8 mouse cellular contexts compared by ENCODE assay signal in the genomic region with DNA sequence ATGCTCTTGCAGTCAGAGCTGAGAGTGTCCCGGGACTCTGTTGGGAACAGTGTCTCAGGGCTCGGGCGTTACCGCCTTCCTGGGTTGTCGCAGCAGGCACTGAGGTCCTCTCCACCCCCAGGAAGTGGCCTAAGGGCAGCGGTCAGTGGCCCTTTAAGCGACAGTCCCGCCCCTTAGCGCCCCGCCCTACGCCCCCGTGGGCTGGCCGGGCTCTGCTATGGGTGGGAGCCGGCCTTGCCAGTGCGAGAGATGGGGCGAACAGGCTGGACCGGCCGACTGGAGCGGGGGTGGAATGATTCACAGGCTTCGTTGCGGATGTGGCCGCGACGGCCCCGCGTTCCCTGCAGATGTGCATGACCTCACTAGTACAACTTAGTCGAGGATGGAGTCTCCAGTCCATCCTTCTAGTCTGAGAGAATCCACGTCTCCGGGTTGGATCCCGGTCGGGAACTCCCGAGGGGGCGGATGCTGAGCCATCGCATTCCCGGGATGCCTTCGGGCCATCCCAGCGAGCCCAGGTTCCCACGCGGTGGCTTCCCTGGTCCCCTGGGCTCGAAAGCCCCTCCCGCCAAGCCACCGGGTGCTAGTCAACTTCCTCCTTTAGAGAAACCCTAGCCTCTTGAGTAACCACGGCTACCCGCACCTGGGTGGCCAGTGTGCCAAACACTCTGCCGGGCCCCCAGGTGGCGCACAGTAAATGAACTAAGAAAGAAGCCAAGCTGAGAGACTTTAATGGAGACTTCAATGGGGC. TPM values are rescaled to one million over a fixed set of nuclear protein-coding genes. Genes with fewer than 3 reads are reported as not detected.
DNase-seq lines count a peak whose midpoint lies in the region; ATAC-seq and TF ChIP-seq lines count a peak whose summit lies in the region.

A gene (minus strand): TSS at position 554 of the 751 bp plus-strand sequence.

- no peak within 1 kb of the TSS for H3K27ac ChIP-seq in ES-E14 (ENCODE audit: insufficient read depth, low read depth, low read length, poor library complexity, severe bottlenecking)
- no peak within 1 kb of the TSS; the same call in 1 of the 2 replicates for H3K27ac ChIP-seq in cerebellum, adult 2 months (ENCODE audit: insufficient read depth, low read length)
- H3K27ac ChIP-seq in forebrain, embryonic 15.5 days (replicated peaks), result 0 out of 2 replicates have a peak within 1 kb of the TSS, but pooled peaks have one; percentile 20
- H3K27ac ChIP-seq in lung, embryonic 15.5 days, result peak within 1 kb of the TSS; percentile 94

- H3K4me1 ChIP-seq in ES-E14 (ENCODE audit: control insufficient read depth in 2 of 2, insufficient read depth in 2 of 2, low read length in 2 of 2, poor library complexity in 1 of 2), result peaks cover 4 to 26% of the 10 kb centered on the region in 2 experiments; a peak in 3 of 4 replicates
- no peaks in the 10 kb centered on the region for H3K4me1 ChIP-seq in cerebellum, adult 2 months (ENCODE audit: control insufficient read depth, insufficient read depth, low read length)
- H3K4me1 ChIP-seq in forebrain, embryonic 15.5 days, result peaks cover 17% of the 10 kb centered on the region
- peaks cover 64% of the 10 kb centered on the region for H3K4me1 ChIP-seq in lung, embryonic 15.5 days

- H3K4me2 ChIP-seq in forebrain, embryonic 15.5 days (replicated peaks), result peak within 1 kb of the TSS; percentile 56
- H3K4me2 ChIP-seq in lung, embryonic 15.5 days, result peak within 1 kb of the TSS; percentile 78

- in situ Hi-C loops in ES-E14 (cut with MboI; ENCODE audit: low sequenced_read_pairs in 2 of 2, unreplicated experiment in 2 of 2), result no loop called here

- intact Hi-C loops in heart, postnatal 14 days (cut with DNase I), result loop anchor here (2.0 kb wide), 2 partner anchors 40 to 68 kb away; a partner anchor contains a TSS

- under 1% methylated on average over 46 of the region's 46 CpGs for WGBS in cerebellum, adult 2 months
- under 1% methylated on average over 46 of the region's 46 CpGs for WGBS in forebrain, embryonic 15.5 days
- WGBS in lung, embryonic 15.5 days, result 0% methylated on average over 46 of the region's 46 CpGs

- peak; percentile 68; the same call in 1 of the 2 replicates for TF ChIP-seq POLR2A in cerebellum, adult 2 months (IDR thresholded peaks at IDR 0.05; ENCODE audit: borderline replicate concordance, insufficient read depth, low read length)

- no peak for TF ChIP-seq CTCF in cerebellum, adult 2 months (IDR thresholded peaks at IDR 0.05; ENCODE audit: borderline replicate concordance, insufficient read depth, low read depth, low read length)

- H3K9me3 ChIP-seq in ES-E14 (ENCODE audit: control insufficient read depth, insufficient read depth, low read depth, low read length), result no peaks in the 10 kb centered on the region
- no peaks in the 10 kb centered on the region for H3K9me3 ChIP-seq in forebrain, embryonic 15.5 days
- H3K9me3 ChIP-seq in lung, embryonic 15.5 days, result no peaks in the 10 kb centered on the region

- peak within 1 kb of the TSS; percentile 51 to 68 for H3K4me3 ChIP-seq in ES-E14 (ENCODE audit: insufficient read depth in 1 of 2, low read depth in 1 of 2, low read length in 2 of 2, poor library complexity in 1 of 2, severe bottlenecking in 1 of 2)
- H3K4me3 ChIP-seq in cerebellum, adult 2 months (replicated peaks; ENCODE audit: insufficient read depth, low read depth, low read length), result peak within 1 kb of the TSS; percentile 57
- H3K4me3 ChIP-seq in forebrain, embryonic 15.5 days, result peak within 1 kb of the TSS; percentile 36
- peak within 1 kb of the TSS; percentile 51 for H3K4me3 ChIP-seq in lung, embryonic 15.5 days

- peak within 1 kb of the TSS; percentile 35 for H3K9ac ChIP-seq in ES-E14 (ENCODE audit: insufficient read depth, low read depth, low read length, poor library complexity, severe bottlenecking)
- H3K9ac ChIP-seq in forebrain, embryonic 15.5 days (replicated peaks), result peak within 1 kb of the TSS; percentile 40
- peak within 1 kb of the TSS; percentile 51 for H3K9ac ChIP-seq in lung, embryonic 15.5 days

- H3K36me3 ChIP-seq in ES-E14 (ENCODE audit: control insufficient read depth, insufficient read depth, low read length, poor library complexity, severe bottlenecking), result peaks cover 3% of the 10 kb centered on the region; the same call in 1 of the 2 replicates
- H3K36me3 ChIP-seq in forebrain, embryonic 15.5 days, result no peaks in the 10 kb centered on the region
- no peaks in the 10 kb centered on the region for H3K36me3 ChIP-seq in lung, embryonic 15.5 days

- ATAC-seq in forebrain, embryonic 15.5 days (replicated peaks), result peak; percentile 78
- peak; percentile 92 for ATAC-seq in lung, embryonic 15.5 days (ENCODE audit: borderline replicate concordance, extremely low read depth, low FRiP score, low TSS enrichment)
- ATAC-seq in neutrophil, adult 5-6 weeks (ENCODE audit: extremely low read depth, insufficient number of reproducible peaks, low FRiP score, poor library complexity, severe bottlenecking), result peak; percentile 80

- H3K27me3 ChIP-seq in cerebellum, adult 2 months (ENCODE audit: control insufficient read depth, insufficient read depth, low read length), result no peaks in the 10 kb centered on the region
- H3K27me3 ChIP-seq in forebrain, embryonic 15.5 days, result peaks cover 19% of the 10 kb centered on the region
- H3K27me3 ChIP-seq in lung, embryonic 15.5 days, result no peaks in the 10 kb centered on the region

- peak; percentile 49 for DNase-seq in ES-E14 (ENCODE audit: low read depth, low spot score)
- DNase-seq in cerebellum, adult 2 months, result peak; percentile 78 to 81
- DNase-seq in heart, postnatal 14 days, result peak; percentile 92
- DNase-seq in layer of hippocampus, adult 18-20 months (ENCODE audit: low spot score in 2 of 2), result peak; percentile 35 to 57
- DNase-seq in thymus, adult 18-20 months, result peak; percentile 60 to 72

TF ChIP-seq in ES-E14, 5 proteins besides CTCF, POLR2A, EP300 and RAD21:
- no peak for TF ChIP-seq CHD2 (IDR thresholded peaks at IDR 0.05; ENCODE audit: low read depth, low read length)
- peak; percentile 31; the same call in 1 of the 2 replicates for TF ChIP-seq MAFK (IDR thresholded peaks at IDR 0.05; ENCODE audit: insufficient read depth, low read depth, low read length)

RNA-seq across cellular contexts. Expression of the gene that starts here (rescaled TPM):
- total RNA-seq in ES-E14 (2012; rRNA removed), result 3.1 and 5.4 TPM in 2 replicates
- 1.9 and 2.2 TPM in 2 replicates for polyA plus RNA-seq in cerebellum, adult 2 months (2012; rRNA removed)
- polyA plus RNA-seq in forebrain, embryonic 15.5 days (2015; fragmentation: Nextera tagmentation; extraction: Ambion mirVana), result 1.2 and 1.3 TPM in 2 replicates
- 1 to 10 TPM; 3.1 to 3.8 TPM for total RNA-seq in heart, postnatal 14 days (2021)
- total RNA-seq in layer of hippocampus, adult 18-20 months (2021), result 1 to 10 TPM; 1.3 to 1.4 TPM
- 8.1 and 8.6 TPM in 2 replicates for polyA plus RNA-seq in lung, embryonic 15.5 days (2015; fragmentation: Nextera tagmentation; extraction: Ambion mirVana)
- 9.0 and 9.5 TPM in 2 replicates for total RNA-seq in neutrophil, adult 5-6 weeks (2017)

Comparison
In these comparisons a context has a peak if more than half of its experiments do, and no peak if none do; other contexts are left out.
1. H3K27ac ChIP-seq: peak in forebrain, embryonic 15.5 days (single experiment) and lung, embryonic 15.5 days (single experiment); none in ES-E14 (single experiment) and cerebellum, adult 2 months (single experiment).
2. Peak in every context shown above with its lines, with median percentiles within 50 percentile points of each other: DNase-seq, H3K4me3 ChIP-seq, H3K9ac ChIP-seq and ATAC-seq.